Mouse (Mus musculus) heart, postnatal 25 days (tissue): ENCODE data around the gene Grid2ip. TPM values are rescaled to one million over a fixed set of nuclear protein-coding genes. Genes with fewer than 3 reads are reported as not detected.

ENCODE experiments used
- DNase-seq: peaks from one replicate; pipeline ENCODE4 v3.0.0; 2022; ENCODE audit warnings: low spot score
- intact Hi-C: fragments of 180-260 bp; cut with DNase I; formaldehyde crosslinking; loops from one replicate; pipeline ENCODE4 v1.15.1; 2025
- total RNA-seq, 2 experiments: library from RNA; stranded (reverse); gene quantifications; 2 replicates each; pipeline ENCODE4 v1.2.3; 2021

Grid2ip gene
- total RNA-seq, 2 experiments from 2014 or later: not detected

- intact Hi-C loops: no loop called here
These were observed 48.1 kb downstream of the Grid2ip start for GRCm38 (mm10) chr5:143405200-143405599.

GRCm38 (mm10) chr5:143406548-143406947 lies 49.4 kb downstream of the Grid2ip start:
- intact Hi-C loops: no loop called here
- no peak for DNase-seq

More at GRCm38 (mm10) chr5:143405200-143405599, 48.1 kb downstream of the Grid2ip start:
- DNase-seq: no peak

- DNase-seq: no peak
- intact Hi-C loops: no loop called here
These were observed 52.1 kb downstream of the Grid2ip start for GRCm38 (mm10) chr5:143409239-143409638.

DNA sequence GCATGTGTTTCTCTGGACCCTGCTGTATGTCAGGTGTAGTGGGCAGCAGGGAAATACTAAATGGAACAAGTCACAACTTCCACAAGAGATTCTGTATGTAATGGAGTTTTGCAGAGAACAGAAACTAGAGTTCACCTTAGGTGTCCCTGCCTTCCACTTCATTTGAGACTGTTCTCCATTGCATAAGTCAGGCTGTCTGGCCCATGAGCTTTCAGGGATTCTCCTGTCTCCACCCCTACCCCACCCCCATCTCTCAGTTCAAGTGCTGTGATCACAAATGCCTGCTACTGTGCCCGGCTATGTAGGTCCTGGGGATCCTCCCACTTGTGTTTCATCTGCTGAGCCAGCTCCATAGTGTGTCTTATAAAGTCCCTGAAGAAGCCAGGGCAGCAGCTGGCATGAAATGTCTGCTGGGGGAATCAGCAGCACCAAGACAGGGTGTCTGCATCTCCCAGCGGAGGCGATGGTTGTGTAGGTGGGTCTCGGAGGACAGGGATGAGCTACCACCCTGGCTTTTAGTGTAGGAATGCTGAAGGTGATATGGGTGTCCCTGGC lies 53.8 kb downstream of the Grid2ip start:
- intact Hi-C loops: no loop called here
- DNase-seq: no peak

DNA sequence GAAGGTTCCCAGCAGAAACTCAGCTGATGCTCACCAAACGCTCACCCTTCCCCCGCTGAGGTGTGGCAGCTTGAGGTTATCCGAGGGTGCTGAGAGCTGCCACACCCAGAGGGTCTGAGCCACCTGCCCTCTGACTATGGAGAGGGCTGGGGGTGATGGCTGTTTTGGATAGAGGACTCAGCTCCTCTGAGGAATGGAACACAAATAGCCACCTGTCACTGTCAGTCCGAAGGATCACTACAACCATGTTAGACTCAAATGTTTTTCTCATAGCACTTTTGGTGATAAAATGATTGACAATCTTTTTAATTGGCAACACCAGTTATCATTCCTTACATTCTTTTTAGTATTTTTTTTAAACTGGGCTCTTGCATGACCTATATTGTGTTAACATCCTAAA lies 64.3 kb downstream of the Grid2ip start:
- no peak for DNase-seq
- intact Hi-C loops: loop anchor here (5.0 kb wide), 2 partner anchors 44 to 89 kb away; no protein-coding TSS in a partner anchor

- no peak for DNase-seq
- intact Hi-C loops: loop anchor here (5.0 kb wide), 2 partner anchors 46 to 91 kb away; no protein-coding TSS in a partner anchor
These were observed 65.9 kb downstream of the Grid2ip start for GRCm38 (mm10) chr5:143422990-143423389.

GRCm38 (mm10) chr5:143423899-143424519 lies 66.9 kb downstream of the Grid2ip start:
- DNase-seq: no peak
- intact Hi-C loops: loop anchor here (5.0 kb wide), 2 partner anchors 47 to 92 kb away; no protein-coding TSS in a partner anchor

GRCm38 (mm10) chr5:143434421-143434820 lies 77.3 kb downstream of the Grid2ip start:
- intact Hi-C loops: loop anchor here (10.0 kb wide), 2 partner anchors 60 to 280 kb away; no protein-coding TSS in a partner anchor

GRCm38 (mm10) chr5:143441298-143441697 lies 84.2 kb downstream of the Grid2ip start:
- DNase-seq: no peak
- intact Hi-C loops: no loop called here

More at GRCm38 (mm10) chr5:143434421-143434820, 77.3 kb downstream of the Grid2ip start:
- DNase-seq: peak; percentile 16

DNA sequence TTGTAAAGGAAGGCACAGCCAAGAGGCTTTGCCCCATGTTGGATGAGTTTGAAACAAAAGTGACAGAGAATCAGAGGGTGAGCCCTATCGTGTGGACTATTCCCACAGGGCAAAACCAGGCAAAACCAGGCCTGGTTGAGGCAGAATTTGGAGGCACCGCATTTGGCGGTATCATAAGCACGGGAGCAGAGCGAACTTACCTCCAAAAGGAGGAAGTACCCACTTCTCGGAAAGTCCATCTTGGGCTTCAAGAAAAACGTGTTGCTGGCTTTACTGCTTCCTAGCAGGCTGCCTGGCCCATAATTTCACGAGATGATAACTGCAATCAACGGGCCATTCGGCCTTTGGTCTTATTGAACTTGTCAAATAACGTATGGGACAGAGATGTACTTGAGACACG lies 84.6 kb downstream of the Grid2ip start:
- intact Hi-C loops: no loop called here
- DNase-seq: no peak

Other genes starting within 250 kb of the Grid2ip start
- gene Rnf216, start 244.3 kb upstream of the Grid2ip start, total RNA-seq: 10 to 100 TPM; 22.8 to 26.2 TPM
- not detected for gene Olfr718-ps1, start 209.8 kb upstream of the Grid2ip start, total RNA-seq
- 1 to 10 TPM; 3.9 to 5.4 TPM for gene Rbak, start 176.6 kb upstream of the Grid2ip start, total RNA-seq
- not detected for gene Spdye4b, start 176.3 kb upstream of the Grid2ip start, total RNA-seq
- not detected for gene Spdye4a, start 130.4 kb upstream of the Grid2ip start, total RNA-seq
- 10 to 100 TPM in 1 of 2 experiments, 1 to 10 TPM in 1; 9.5 to 11.0 TPM for gene Zfp12, start 122.2 kb upstream of the Grid2ip start, total RNA-seq
- gene Zfp316, start 87.3 kb upstream of the Grid2ip start, total RNA-seq: 1 to 10 TPM; 4.8 to 5.7 TPM
- under 1 TPM in 1 of 2 experiments, not detected in 1; 0.25 TPM for gene Zfp853, start 63.7 kb upstream of the Grid2ip start, total RNA-seq
- 10 to 100 TPM; 14.1 to 17.2 TPM for gene E130309D02Rik, start 42.0 kb upstream of the Grid2ip start, total RNA-seq
- gene Zdhhc4, start 28.1 kb upstream of the Grid2ip start, total RNA-seq: 10 to 100 TPM; 26.4 to 29.8 TPM
- 10 to 100 TPM; 55.6 to 58.0 TPM for gene Kdelr2, start 46.5 kb downstream of the Grid2ip start, total RNA-seq
- gene Daglb, start 107.2 kb downstream of the Grid2ip start, total RNA-seq: 1 to 10 TPM; 7.6 to 8.2 TPM
- gene Rac1, start 170.7 kb downstream of the Grid2ip start, total RNA-seq: 100 to 1,000 TPM; 215 to 235 TPM